Mouse (Mus musculus) ES-Bruce4 (cell line): Measurements from ENCODE around the gene Lrp6. TPM values are rescaled to one million over a fixed set of nuclear protein-coding genes. Genes with fewer than 3 reads are reported as not detected.

Experiments used
- H3K27ac ChIP-seq: 2 replicates; pipeline ENCODE4 v1.5.1; 2012; ENCODE audit warnings: low read length, inconsistent platforms; ENCODE audit not compliant: insufficient read depth
- H3K27me3 ChIP-seq: 2 replicates; pipeline ENCODE4 v1.6.1; 2012; ENCODE audit warnings: mild to moderate bottlenecking, low read length, inconsistent platforms; ENCODE audit not compliant: control insufficient read depth, poor library complexity, insufficient read depth, severe bottlenecking
- H3K36me3 ChIP-seq: 2 replicates; pipeline ENCODE4 v1.6.1; 2012; ENCODE audit warnings: inconsistent platforms, mild to moderate bottlenecking, low read length, moderate library complexity; ENCODE audit not compliant: control insufficient read depth, poor library complexity, insufficient read depth, severe bottlenecking
- H3K4me1 ChIP-seq: one replicate; pipeline ENCODE4 v1.8.1; 2011; ENCODE audit warnings: low read length; ENCODE audit not compliant: control insufficient read depth, insufficient read depth
- H3K4me3 ChIP-seq: 2 replicates; pipeline ENCODE4 v1.5.1; 2011; ENCODE audit warnings: low read depth, mild to moderate bottlenecking, low read length
- H3K9ac ChIP-seq: 2 replicates; pipeline ENCODE4 v1.6.1; 2012; ENCODE audit warnings: low read depth, mild to moderate bottlenecking, inconsistent platforms; ENCODE audit not compliant: poor library complexity, severe bottlenecking
- H3K9me3 ChIP-seq: replicated peaks from 2 replicates; pipeline ENCODE4 v1.6.1; 2012; ENCODE audit warnings: mild to moderate bottlenecking, low read length, inconsistent platforms; ENCODE audit not compliant: control insufficient read depth, poor library complexity, insufficient read depth, severe bottlenecking
- CTCF ChIP-seq: IDR thresholded peaks from one replicate; pipeline ENCODE4 v1.8.1; 2011; ENCODE audit warnings: low read depth, low read length
- EP300 ChIP-seq: IDR thresholded peaks from 2 replicates; pipeline ENCODE4 v1.6.1; 2011; ENCODE audit warnings: low read depth, low read length; ENCODE audit not compliant: insufficient read depth
- POLR2A ChIP-seq: IDR thresholded peaks from one replicate; pipeline ENCODE4 v1.8.1; 2011; ENCODE audit warnings: low read length; ENCODE audit not compliant: insufficient read depth
- polyA plus RNA-seq: library from polyadenylated mRNA; stranded (reverse); fragments of >200 nt; gene quantifications from 2 replicates; pipeline ENCODE4 v1.2.4, GENCODE M21; 2011; ENCODE audit warnings: low read depth; ENCODE audit not compliant: missing spikeins, insufficient read depth, insufficient read length

Lrp6 gene
- polyA plus RNA-seq, 1 experiment = 46.3 TPM

GRCm38 (mm10) chr6:134565606-134566247 lies 1.0 kb downstream of the Lrp6 start:
- Histone ChIP-seq H3K9ac (peak overlapping the region; percentile 100), H3K9me3 (no peaks in the 10 kb centered on the region), H3K36me3 (no peaks in the 10 kb centered on the region), H3K27ac (no peak overlapping the region), H3K27me3 (no peaks in the 10 kb centered on the region), H3K4me3 (peak overlapping the region; percentile 87), H3K4me1 (no peaks in the 10 kb centered on the region)
- TF ChIP-seq POLR2A = no peak
- TF ChIP-seq CTCF = no peak
- TF ChIP-seq EP300 = no peak

DNA sequence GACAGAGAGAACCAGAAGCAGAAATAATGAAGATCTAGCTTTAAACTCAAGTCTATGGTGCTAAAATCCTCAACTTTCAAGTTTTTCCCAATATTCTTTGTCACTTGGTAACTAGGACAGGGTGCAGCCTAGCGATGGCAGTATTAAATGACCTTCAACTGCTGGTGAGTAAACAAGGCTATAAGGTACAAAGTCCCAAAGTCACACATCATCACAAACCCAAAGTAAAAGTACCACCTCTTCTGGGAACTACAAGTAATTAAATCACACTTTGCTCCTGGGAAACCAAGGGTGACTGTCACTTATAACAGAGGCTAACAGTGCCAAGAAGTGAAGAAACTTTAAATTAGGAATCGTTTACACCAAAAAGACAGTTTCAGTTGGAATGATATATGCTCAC lies 2.2 kb downstream of the Lrp6 start:
- Histone ChIP-seq H3K27ac (no peak overlapping the region), H3K9ac (no peak overlapping the region), H3K27me3 (no peaks in the 10 kb centered on the region), H3K4me3 (no peak overlapping the region), H3K9me3 (no peaks in the 10 kb centered on the region), H3K4me1 (no peaks in the 10 kb centered on the region), H3K36me3 (no peaks in the 10 kb centered on the region)
- TF ChIP-seq CTCF (no peak), POLR2A (no peak), EP300 (no peak)

DNA sequence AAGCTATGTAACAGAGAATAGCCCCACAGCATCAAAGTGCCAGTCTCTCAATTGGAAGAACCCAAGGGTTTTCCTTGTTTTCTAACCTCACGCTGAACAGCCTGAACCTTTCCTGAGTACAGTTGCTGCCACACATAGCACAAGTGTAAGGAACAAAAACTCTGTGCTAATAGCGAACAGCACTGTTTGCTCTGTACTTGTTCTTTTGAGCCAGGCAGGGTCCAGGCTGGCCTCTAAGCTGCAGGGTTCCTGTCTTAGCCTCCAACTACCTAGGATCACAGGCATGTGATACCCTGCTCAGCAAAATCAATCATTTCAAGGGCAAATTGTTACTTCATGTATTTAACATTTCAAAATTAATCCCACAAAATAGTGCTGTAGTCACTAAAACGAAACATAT lies 7.1 kb downstream of the Lrp6 start:
- no peak overlapping the region for H3K27ac ChIP-seq
- no peaks in the 10 kb centered on the region for H3K9me3 ChIP-seq
- H3K4me3 ChIP-seq = no peak overlapping the region
- no peak for TF ChIP-seq CTCF
- TF ChIP-seq POLR2A = no peak
- TF ChIP-seq EP300 = no peak
- H3K4me1 ChIP-seq = peaks cover 2% of the 10 kb centered on the region
- H3K9ac ChIP-seq = no peak overlapping the region
- H3K36me3 ChIP-seq = no peaks in the 10 kb centered on the region
- no peaks in the 10 kb centered on the region for H3K27me3 ChIP-seq

- Histone ChIP-seq H3K36me3 (no peaks in the 10 kb centered on the region), H3K9me3 (no peaks in the 10 kb centered on the region), H3K4me3 (no peak overlapping the region), H3K4me1 (peaks cover 2% of the 10 kb centered on the region), H3K27ac (no peak overlapping the region), H3K27me3 (no peaks in the 10 kb centered on the region), H3K9ac (no peak overlapping the region)
- TF ChIP-seq POLR2A (no peak), CTCF (no peak), EP300 (no peak)
These were observed 8.1 kb downstream of the Lrp6 start for GRCm38 (mm10) chr6:134558546-134559129.

- H3K4me1 ChIP-seq = peaks cover 2% of the 10 kb centered on the region
- no peaks in the 10 kb centered on the region for H3K9me3 ChIP-seq
- H3K36me3 ChIP-seq = no peaks in the 10 kb centered on the region
- no peak overlapping the region for H3K9ac ChIP-seq
- TF ChIP-seq EP300 (no peak), POLR2A (no peak), CTCF (no peak)
- no peak overlapping the region for H3K4me3 ChIP-seq
- no peaks in the 10 kb centered on the region for H3K27me3 ChIP-seq
- no peak overlapping the region for H3K27ac ChIP-seq
These were observed 9.7 kb downstream of the Lrp6 start for GRCm38 (mm10) chr6:134557043-134557442.

- H3K4me1 ChIP-seq = peaks cover 2% of the 10 kb centered on the region
- no peak overlapping the region for H3K27ac ChIP-seq
- H3K9me3 ChIP-seq = no peaks in the 10 kb centered on the region
- no peaks in the 10 kb centered on the region for H3K36me3 ChIP-seq
- H3K9ac ChIP-seq = no peak overlapping the region
- TF ChIP-seq POLR2A (no peak), CTCF (no peak), EP300 (no peak)
- H3K4me3 ChIP-seq = no peak overlapping the region
- no peaks in the 10 kb centered on the region for H3K27me3 ChIP-seq
These were observed 10.4 kb downstream of the Lrp6 start for GRCm38 (mm10) chr6:134556185-134556950.
